Mouse (Mus musculus) monocyte, adult 2 months (primary cell): ENCODE results near the gene Tekt3.

Experiments
- DNase-seq, 2 experiments: peaks; one replicate each; pipeline ENCODE4 v3.0.0; 2022; ENCODE audit warnings: low spot score in 2 of 2, low read depth in 1 of 2

Tekt3 gene

GRCm38 (mm10) chr11:63122776-63123350 is 61.4 kb downstream of the Tekt3 start:
- DNase-seq: no peak

DNA sequence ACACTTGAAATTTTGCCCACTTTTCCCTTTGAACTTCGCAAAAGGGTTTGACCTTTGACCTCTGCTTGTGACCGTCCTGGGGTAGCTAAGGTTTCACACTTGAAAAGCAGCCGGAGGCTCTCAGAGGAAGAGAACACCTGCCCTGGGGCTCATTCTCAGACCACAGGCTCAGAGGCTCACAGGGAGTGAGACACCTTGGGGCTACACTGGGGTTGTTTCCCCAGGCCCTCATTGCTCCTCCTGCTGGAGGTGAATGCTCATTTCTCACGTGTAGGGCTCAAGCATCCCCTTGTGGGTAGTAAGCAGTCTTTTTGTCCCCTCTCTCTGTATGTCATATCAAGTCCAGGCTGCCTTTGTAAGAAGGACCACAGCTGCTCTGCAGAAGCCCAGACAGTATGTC is 62.9 kb downstream of the Tekt3 start:
- DNase-seq: no peak

DNA sequence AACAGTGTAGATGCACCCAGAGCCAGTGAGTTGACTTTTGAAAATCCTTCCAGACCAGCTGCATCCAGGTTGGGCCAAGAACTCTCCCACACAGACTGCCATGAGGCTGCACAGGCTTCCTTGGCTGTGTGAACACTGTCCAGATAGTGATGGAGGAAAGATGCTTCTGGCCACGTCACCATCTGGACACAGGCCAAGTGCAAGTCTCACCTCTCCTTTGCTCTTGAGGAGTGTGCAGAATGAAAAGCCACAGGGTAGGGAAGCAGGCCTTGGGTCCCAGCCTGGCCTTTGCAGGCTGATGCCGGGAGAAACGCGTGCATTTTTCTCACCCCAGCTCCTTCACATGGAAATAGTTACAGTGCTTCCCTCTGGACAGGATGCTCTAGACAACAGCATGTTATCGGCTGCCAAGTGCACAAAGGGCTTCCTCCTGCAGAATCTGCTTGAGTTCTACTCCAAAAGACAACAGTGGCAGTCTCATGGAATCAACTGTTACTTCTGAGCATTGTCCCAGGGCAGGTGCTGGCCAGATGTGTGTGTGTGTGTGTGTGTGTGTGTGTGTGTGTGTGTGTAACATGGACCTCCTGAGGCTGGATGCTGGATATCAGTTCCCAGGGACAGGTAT is 64.5 kb downstream of the Tekt3 start:
- DNase-seq: no peak

- no peak for DNase-seq
Measured at GRCm38 (mm10) chr11:63126976-63127375, 65.5 kb downstream of the Tekt3 start.

- no peak for DNase-seq
Measured at GRCm38 (mm10) chr11:63127513-63127912, 66.1 kb downstream of the Tekt3 start.

DNA sequence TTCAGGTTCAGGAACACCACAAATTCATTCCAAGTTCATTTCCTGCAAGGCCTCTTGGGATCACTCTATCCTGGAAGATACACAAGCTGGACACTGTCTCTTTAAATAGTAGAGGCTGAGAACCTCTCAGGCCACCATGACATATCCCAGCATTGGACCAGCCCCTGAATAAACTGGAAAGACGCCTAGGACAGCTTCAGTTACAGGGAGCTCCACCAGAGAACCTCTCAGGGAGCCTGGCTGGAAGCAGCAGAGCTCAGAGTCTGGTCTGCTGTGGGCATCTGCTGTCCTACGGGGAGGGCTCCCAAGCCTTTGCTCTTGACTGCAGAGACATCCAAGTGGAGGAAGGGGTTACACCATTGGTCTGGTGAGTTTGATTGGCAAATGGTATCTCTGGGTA is 67.3 kb downstream of the Tekt3 start, which contains the start of gene Pmp22:
TSS of gene Pmp22 (plus strand) at position 199 of the 400 bp plus-strand sequence.
- DNase-seq: no peak

DNA sequence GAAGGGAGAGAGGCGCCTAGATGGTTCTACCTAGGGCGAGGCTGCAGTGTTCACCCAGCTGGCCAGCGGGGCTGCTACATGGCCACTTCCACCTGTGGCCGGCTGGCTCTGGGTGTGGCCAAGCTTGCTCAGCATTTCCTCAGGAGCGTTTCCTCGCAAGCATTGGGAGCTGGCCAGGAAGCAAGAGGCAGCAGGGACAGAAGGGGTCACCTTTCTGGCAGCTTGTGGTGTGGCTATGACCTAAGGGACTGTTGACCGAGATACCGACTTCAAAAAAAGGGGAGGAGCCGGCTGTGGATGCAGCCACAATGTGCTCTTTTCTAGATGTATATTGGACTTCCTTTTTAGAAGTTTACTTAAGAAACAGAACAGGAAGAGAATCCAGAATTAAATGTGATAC is 67.9 kb downstream of the Tekt3 start:
- DNase-seq: no peak

GRCm38 (mm10) chr11:63129840-63130239 is 68.4 kb downstream of the Tekt3 start:
- no peak for DNase-seq

GRCm38 (mm10) chr11:63130497-63130896 is 69.0 kb downstream of the Tekt3 start:
- no peak for DNase-seq

GRCm38 (mm10) chr11:63131001-63131692 is 69.7 kb downstream of the Tekt3 start:
- no peak for DNase-seq

DNA sequence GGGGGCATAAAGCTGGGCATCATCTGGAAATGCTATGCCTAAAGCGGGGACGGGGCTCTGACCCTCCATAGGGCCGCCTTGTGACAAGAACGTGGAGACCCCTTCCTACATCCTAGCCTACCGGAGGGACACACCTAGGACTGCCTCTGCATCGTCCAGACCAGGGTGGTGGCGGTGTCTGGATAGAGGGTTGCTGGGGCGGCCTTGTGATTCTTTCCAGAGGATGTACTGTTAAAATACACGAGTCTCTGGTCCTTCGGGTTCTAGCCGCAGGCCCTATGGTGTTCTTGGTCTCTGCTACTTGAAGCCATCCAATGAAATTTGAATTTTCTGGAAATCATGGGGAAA is 70.2 kb downstream of the Tekt3 start:
- DNase-seq: no peak

DNA sequence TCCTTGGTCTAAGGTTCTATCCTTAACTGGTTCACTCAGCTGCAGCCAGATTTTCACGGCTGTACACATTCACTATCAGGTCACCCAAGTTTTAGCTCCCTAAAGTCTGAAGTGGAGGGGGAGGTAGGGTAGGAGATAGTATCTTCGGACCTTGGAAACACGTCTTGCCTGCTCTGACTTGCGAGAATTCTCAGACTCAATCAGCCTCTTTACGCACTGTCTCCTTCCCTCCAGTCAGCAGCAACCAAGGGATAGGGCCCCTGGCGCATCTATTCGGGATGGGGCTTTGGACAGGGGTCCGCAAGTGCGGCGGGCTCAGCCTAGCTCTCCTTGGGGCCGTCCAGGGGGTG is 70.7 kb downstream of the Tekt3 start:
- DNase-seq: no peak

GRCm38 (mm10) chr11:63132501-63133435 is 71.3 kb downstream of the Tekt3 start:
- DNase-seq: no peak

DNA sequence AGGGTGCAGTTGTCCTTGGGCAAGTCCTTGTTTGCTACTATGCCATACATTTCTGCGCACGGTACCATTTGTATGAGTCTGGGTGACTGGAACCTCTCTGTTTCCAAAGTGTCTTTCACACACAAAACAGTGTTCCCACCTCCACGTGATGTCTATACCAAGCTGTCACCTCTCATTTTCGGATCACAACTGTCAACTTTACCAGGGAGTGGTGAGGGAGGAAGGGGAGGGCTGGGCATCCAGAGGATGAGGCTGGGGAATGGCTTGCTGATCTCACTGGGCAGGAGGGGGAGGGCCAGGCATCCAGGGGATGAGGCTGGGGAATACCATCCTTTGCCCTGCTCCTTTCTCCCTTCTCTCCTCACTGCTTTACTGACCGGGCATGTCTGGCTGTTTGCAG is 72.6 kb downstream of the Tekt3 start:
- DNase-seq: no peak

GRCm38 (mm10) chr11:63134742-63135482 is 73.5 kb downstream of the Tekt3 start:
- DNase-seq: no peak

DNA sequence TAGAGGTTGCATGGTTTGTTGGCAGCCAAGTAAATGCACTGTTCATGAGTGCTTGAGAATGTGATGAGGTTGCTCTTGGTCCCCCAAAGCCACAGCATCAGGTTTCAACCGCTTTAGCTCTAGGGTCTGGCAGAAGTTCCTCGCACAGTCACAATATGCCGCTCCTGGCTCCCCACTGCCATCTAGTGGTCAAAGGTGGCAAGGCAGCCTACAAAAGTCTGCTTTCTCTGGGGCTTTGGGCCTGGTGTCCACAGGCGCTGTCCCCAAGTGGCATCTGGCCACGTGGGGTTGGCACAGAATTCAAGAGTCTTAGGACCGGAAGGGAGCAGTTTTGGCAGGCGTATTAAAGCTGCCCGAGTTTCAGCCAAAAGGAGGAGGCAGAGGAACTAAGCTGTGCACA is 74.2 kb downstream of the Tekt3 start:
- peak; percentile 31 to 65 for DNase-seq

DNA sequence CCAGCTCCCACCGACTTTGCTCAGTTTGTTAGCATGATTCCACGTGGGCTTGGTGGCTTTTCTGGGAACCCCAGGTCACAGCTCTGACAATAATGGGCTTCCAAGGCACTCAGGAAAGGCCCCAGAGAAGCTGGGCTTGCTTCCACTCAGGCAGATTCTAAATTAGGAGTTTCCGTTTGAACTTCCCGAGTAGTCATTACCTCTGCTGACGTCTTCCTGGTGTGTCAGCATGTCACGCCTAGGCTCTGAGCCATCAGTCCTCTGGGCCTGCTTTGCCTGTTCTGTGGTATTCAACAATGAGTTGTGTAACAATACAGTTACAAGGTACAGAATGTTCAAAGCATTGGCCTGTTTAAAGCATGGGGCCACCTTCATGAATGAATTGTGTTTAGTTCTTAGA is 74.8 kb downstream of the Tekt3 start:
- DNase-seq: no peak

GRCm38 (mm10) chr11:63136836-63137416 is 75.5 kb downstream of the Tekt3 start:
- no peak for DNase-seq

DNA sequence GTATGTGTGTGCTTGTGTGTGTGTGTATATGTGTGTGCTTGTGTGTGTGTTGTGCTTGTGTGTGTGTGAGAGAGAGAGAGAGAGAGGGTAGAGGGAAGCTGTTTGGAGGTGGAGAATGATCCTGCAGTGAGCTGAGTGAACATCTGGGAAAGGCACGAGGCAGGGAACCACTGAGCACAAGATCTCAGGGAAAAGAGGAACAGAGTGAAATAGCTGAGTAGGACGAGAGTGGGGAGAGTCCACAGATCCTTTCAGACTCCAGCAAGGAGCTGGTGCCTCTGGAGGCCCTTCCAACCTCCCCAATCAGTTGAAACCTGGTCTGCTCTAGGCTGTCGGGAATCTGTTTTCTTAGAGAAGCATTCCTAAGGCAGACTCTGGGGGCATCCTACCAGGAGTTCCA is 77.3 kb downstream of the Tekt3 start:
- no peak for DNase-seq

DNA sequence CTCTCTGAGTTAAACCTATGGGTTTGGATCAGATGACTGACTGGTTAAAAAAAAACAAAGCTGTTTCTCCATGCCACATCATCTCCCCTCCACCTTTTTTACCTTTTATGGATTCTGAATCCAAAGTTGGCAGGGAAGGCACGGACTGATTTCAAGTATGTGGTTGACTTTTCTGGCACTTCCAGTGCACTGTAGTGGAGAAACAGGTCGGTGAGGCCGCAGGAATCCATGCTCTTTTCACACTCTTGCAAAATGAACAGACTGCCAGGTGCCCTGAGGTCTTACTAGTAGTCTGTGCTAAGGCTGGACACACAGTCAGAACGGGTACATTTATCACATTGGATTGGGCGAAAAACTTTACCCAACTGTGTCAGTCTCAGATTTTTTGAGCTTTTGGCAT is 80.9 kb downstream of the Tekt3 start:
- no peak for DNase-seq

DNA sequence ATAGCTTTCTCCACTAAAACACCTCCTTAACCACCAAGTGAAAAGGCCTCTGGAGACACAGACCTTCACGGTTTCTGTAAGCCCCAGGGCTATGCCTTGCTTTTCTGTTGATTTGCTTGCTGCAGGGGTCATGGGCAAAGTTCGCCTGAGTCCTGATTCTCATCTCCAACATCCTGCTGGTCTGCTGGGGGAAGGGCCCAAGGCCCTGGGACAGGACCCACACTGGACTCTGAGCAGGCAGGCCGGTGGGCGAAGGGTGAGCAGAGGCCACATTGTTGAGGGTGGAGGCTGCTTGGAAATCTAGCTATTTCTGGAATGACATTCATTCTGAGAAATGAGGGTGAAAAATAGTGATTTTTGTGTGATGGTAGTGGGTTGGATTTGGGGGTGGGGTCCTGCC is 81.4 kb downstream of the Tekt3 start:
- DNase-seq: no peak
